Mouse (Mus musculus) frontal cortex, adult 2 months (tissue): ENCODE measurements around the gene Psg25. TPM values are rescaled to one million over a fixed set of nuclear protein-coding genes. Genes with fewer than 3 reads are reported as not detected.
"Not testable (repeated sequence)": the region's sequence is repeated elsewhere in the genome, so short reads cannot be mapped to it uniquely, and the experiment has no call there.

Experiments
- DNase-seq, 2 experiments: peaks; one replicate each; pipeline ENCODE4 v3.0.0; 2022; ENCODE audit warnings: low spot score in 1 of 2; ENCODE audit errors: extremely low spot score in 1 of 2
- polyA plus RNA-seq: library from polyadenylated mRNA; depleted of rRNA; stranded (reverse); fragments of >200 nt; gene quantifications from 2 replicates; pipeline ENCODE4 v1.2.3, GENCODE M21; 2012; rRNA removed

Gene Psg25
- 0.08 and 0.27 TPM in 2 replicates for polyA plus RNA-seq

- no peak for DNase-seq
Measured at GRCm38 (mm10) chr7:18532169-18532568, at the start of gene Psg25. Gene Psg25, minus strand, starts transcription at chr7:18532269.

- DNase-seq = no peak
Measured at GRCm38 (mm10) chr7:18567205-18567604, 35.1 kb upstream of the Psg25 start, which contains the start of gene Psg27. Gene Psg27, minus strand, starts transcription at chr7:18567305.

- DNase-seq = no peak
Measured at GRCm38 (mm10) chr7:18559850-18560249, 27.8 kb upstream of the Psg25 start.

- DNase-seq = not testable (repeated sequence)
Measured at GRCm38 (mm10) chr7:18555751-18556150, 23.7 kb upstream of the Psg25 start.

- no peak for DNase-seq
Measured at GRCm38 (mm10) chr7:18533420-18533819, 1.4 kb upstream of the Psg25 start.

- no peak for DNase-seq
Measured at GRCm38 (mm10) chr7:18524668-18525067, 7.4 kb downstream of the Psg25 start.

GRCm38 (mm10) chr7:18512848-18513247, 19.2 kb downstream of the Psg25 start:
- not testable (repeated sequence) for DNase-seq

DNA sequence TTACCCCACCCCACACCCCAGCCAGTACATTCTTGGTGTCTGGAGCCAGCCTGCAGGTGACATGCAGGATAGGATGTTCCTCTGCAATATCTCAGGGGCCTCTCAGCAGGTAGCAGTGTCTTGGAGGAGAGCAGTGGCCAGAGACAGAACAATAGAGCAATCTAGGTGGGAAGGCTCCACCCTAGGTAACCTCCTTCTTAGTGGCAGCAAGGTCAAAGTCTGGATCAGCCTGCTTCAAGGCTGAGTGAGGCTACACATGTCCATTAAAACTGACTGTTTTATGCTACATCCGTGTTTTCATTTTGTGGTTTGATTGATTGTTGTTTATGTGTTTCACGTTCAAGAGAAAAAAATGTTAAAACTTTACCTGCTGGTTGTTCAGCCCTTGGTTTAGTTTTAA, 19.7 kb downstream of the Psg25 start:
- not testable (repeated sequence) for DNase-seq

DNA sequence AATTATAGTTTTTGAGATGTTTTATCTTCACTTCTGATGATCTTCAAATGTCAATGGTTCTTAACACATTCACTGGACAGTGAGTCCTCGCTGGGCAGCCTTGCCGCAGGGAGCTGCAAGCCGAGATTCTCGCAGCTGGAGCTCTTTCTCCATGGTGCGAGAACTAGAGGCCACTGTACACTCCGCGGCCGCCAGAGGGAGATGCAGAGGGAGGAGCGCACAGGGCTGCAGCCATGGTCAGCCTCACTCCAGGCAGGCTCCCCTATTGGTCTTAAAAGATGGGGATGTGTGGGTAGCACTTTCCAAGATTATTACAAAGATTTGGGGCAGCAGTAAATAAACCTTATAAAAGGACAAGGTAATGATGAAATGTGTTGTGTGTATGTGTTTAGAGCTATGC, 20.6 kb downstream of the Psg25 start:
- DNase-seq = no peak

DNA sequence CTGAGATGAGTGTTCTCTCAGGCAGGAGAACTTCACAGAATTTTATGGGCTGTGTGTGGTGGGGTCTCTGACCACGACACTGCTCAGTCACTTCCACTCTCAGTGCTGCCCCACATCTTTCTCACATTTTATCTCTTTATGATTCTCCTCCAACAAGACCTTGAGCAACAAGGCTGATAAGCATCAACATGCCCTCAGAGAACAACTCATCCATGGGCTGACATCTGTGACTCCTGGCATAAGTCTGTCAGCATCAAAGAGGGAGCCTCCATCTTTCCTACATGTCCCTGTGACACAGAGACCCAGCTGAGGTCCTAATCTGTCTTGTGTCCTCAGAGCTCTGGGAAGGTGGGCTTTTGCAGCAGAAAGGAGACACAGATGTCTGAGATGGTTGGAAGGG, 48.0 kb downstream of the Psg25 start, which contains the start of gene Psg26:
Psg26 (minus strand) TSS at position 101 of the 400 bp plus-strand sequence.
- DNase-seq = no peak

Other genes starting within 250 kb of the Psg25 start
- 0.84 and 3.1 TPM in 2 replicates for gene Psg18, start 177.3 kb downstream of the Psg25 start, polyA plus RNA-seq
- gene Psg28, start 100.2 kb downstream of the Psg25 start, polyA plus RNA-seq = 0.10 and 0.53 TPM in 2 replicates
- gene Psg26, start 48.1 kb downstream of the Psg25 start, polyA plus RNA-seq = not detected in 2 replicates
- 0.68 and 2.5 TPM in 2 replicates for gene Psg27, start 35.0 kb upstream of the Psg25 start, polyA plus RNA-seq
- 0.12 and 0.71 TPM in 2 replicates for gene Psg23, start 84.2 kb upstream of the Psg25 start, polyA plus RNA-seq
- gene Psg21, start 124.5 kb upstream of the Psg25 start, polyA plus RNA-seq = 1.4 and 2.6 TPM in 2 replicates
- gene Psg20, start 153.9 kb upstream of the Psg25 start, polyA plus RNA-seq = not detected in 2 replicates
- gene Psg22, start 185.8 kb upstream of the Psg25 start, polyA plus RNA-seq = 0.16 and 0.36 TPM in 2 replicates